Mouse (Mus musculus) small intestine, adult 2 months (tissue): ENCODE measurements around the gene 6030452D12Rik.

Experiments used
- CTCF ChIP-seq: fragments of 200-500 bp; IDR thresholded peaks from 2 replicates; pipeline ENCODE4 v1.5.1; 2012; ENCODE audit warnings: low read depth, mild to moderate bottlenecking, control low read depth, inconsistent platforms, low read length, moderate library complexity, mixed read lengths; ENCODE audit not compliant: insufficient replicate concordance, insufficient read length; ENCODE audit errors: extremely low read depth
- POLR2A ChIP-seq: fragments of 200-500 bp; IDR thresholded peaks from 2 replicates; pipeline ENCODE4 v1.6.1; 2012; ENCODE audit warnings: low read depth, mild to moderate bottlenecking, control low read depth, inconsistent platforms, low read length, moderate library complexity

DNA sequence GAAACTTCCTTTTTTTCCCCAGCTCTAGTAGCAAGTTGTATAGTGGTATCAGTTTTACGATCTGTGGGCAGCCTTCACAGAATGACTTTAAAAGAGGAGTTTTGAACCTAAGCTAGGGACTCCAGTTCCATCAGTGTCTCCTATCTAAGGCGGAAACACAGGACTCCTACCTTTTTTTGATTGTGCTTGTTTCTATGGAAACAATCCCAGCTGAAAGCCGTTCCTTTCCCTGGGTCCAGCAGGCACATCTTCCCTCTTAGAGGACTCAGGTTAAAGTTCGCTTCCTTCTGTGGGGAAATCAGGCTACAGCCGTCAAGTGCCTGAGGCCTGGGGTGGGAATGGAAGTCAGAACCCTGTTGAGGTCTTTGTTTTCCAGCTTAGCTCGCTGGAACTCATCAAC lies 26.4 kb downstream of the 6030452D12Rik start:
- no peak for TF ChIP-seq CTCF
- no peak for TF ChIP-seq POLR2A
